Mouse (Mus musculus): Measurements from ENCODE around the gene Muc16. TPM values are rescaled to one million over a fixed set of nuclear protein-coding genes. Genes with fewer than 3 reads are reported as not detected.

Muc16 gene
- polyA plus RNA-seq, 1 experiment from 2014 or later: 0.09 TPM

- Histone ChIP-seq H3K4me3 (ENCODE audit: low read length) (no peak overlapping the region), H3K4me1 (ENCODE audit: control insufficient read depth, insufficient read depth, low read depth, low read length) (no peaks in the 10 kb centered on the region; the same call in 1 of the 2 replicates), H3K27ac (ENCODE audit: low read depth, low read length) (no peak overlapping the region), H3K36me3 (ENCODE audit: control insufficient read depth, insufficient read depth, low read length) (peaks cover 32% of the 10 kb centered on the region), H3K9ac (ENCODE audit: low read depth, low read length) (no peak overlapping the region), H3K9me3 (ENCODE audit: control insufficient read depth, low read length) (no peaks in the 10 kb centered on the region; the same call in 1 of the 2 replicates), H3K27me3 (replicated peaks; ENCODE audit: control insufficient read depth, insufficient read depth, low read length) (no peaks in the 10 kb centered on the region), H3K4me2 (ENCODE audit: low read length) (no peak overlapping the region)
- 90% methylated on average over 3 of the region's 3 CpGs for WGBS
- no peak for ATAC-seq
These were observed 206.3 kb downstream of the Muc16 start for GRCm38 (mm10) chr9:18468005-18468404.

- Histone ChIP-seq H3K9ac (ENCODE audit: low read depth, low read length) (no peak overlapping the region), H3K36me3 (ENCODE audit: control insufficient read depth, insufficient read depth, low read length) (peaks cover 32% of the 10 kb centered on the region), H3K4me3 (ENCODE audit: low read length) (no peak overlapping the region), H3K27ac (ENCODE audit: low read depth, low read length) (no peak overlapping the region), H3K4me1 (ENCODE audit: control insufficient read depth, insufficient read depth, low read depth, low read length) (no peaks in the 10 kb centered on the region; the same call in 1 of the 2 replicates), H3K27me3 (replicated peaks; ENCODE audit: control insufficient read depth, insufficient read depth, low read length) (no peaks in the 10 kb centered on the region), H3K9me3 (ENCODE audit: control insufficient read depth, low read length) (no peaks in the 10 kb centered on the region; the same call in 1 of the 2 replicates), H3K4me2 (ENCODE audit: low read length) (no peak overlapping the region)
- WGBS: 41% methylated on average over 3 of the region's 3 CpGs
- ATAC-seq: no peak
These were observed 207.0 kb downstream of the Muc16 start for GRCm38 (mm10) chr9:18467350-18467749.

GRCm38 (mm10) chr9:18456520-18456919, 217.8 kb downstream of the Muc16 start:
- Histone ChIP-seq H3K27ac (ENCODE audit: low read depth, low read length) (no peak overlapping the region), H3K27me3 (replicated peaks; ENCODE audit: control insufficient read depth, insufficient read depth, low read length) (no peaks in the 10 kb centered on the region), H3K4me2 (ENCODE audit: low read length) (no peak overlapping the region), H3K9me3 (ENCODE audit: control insufficient read depth, low read length) (peaks cover 6% of the 10 kb centered on the region; the same call in 1 of the 2 replicates), H3K4me1 (ENCODE audit: control insufficient read depth, insufficient read depth, low read depth, low read length) (no peaks in the 10 kb centered on the region), H3K36me3 (ENCODE audit: control insufficient read depth, insufficient read depth, low read length) (peaks cover 46% of the 10 kb centered on the region), H3K4me3 (ENCODE audit: low read length) (no peak overlapping the region), H3K9ac (ENCODE audit: low read depth, low read length) (no peak overlapping the region)
- 81% methylated on average over 4 of the region's 4 CpGs for WGBS
- no peak for ATAC-seq

Small RNAs within 50 kb of the gene (microRNA-seq; reads per million reads assigned to microRNA genes)
- not detected for gene Gm22854

Other genes with a start within 250 kb of the Muc16 start
- gene Mbd3l2, start 243.9 kb downstream of the Muc16 start, polyA plus RNA-seq (2015; fragmentation: Nextera tagmentation; extraction: Ambion mirVana): not detected in 2 replicates
- 31.3 and 38.0 TPM in 2 replicates for gene Zfp558, start 196.3 kb downstream of the Muc16 start, polyA plus RNA-seq (2015; fragmentation: Nextera tagmentation; extraction: Ambion mirVana)
- gene Mbd3l1, start 196.2 kb downstream of the Muc16 start, polyA plus RNA-seq (2015; fragmentation: Nextera tagmentation; extraction: Ambion mirVana): not detected in 2 replicates
- gene Olfr24, start 89.5 kb upstream of the Muc16 start, polyA plus RNA-seq (2015; fragmentation: Nextera tagmentation; extraction: Ambion mirVana): not detected in 2 replicates
- gene Olfr828, start 145.0 kb upstream of the Muc16 start, polyA plus RNA-seq (2015; fragmentation: Nextera tagmentation; extraction: Ambion mirVana): not detected in 2 replicates
- gene Olfr829, start 180.4 kb upstream of the Muc16 start, polyA plus RNA-seq (2015; fragmentation: Nextera tagmentation; extraction: Ambion mirVana): not detected in 2 replicates
- not detected in 2 replicates for gene Olfr830, start 200.2 kb upstream of the Muc16 start, polyA plus RNA-seq (2015; fragmentation: Nextera tagmentation; extraction: Ambion mirVana)

Data from hindbrain, embryonic 16.5 days (tissue).